Mouse (Mus musculus) limb, embryonic 12.5 days (tissue): ENCODE results near the gene Dock4. TPM values are rescaled to one million over a fixed set of nuclear protein-coding genes. Genes with fewer than 3 reads are reported as not detected.

ENCODE experiments used
- ATAC-seq: fragments of 200-750 bp; cut with Nextera tagmentation; 2 replicates; pipeline ENCODE4 v1.8.0; 2017; ENCODE audit warnings: low read depth, moderate TSS enrichment; ENCODE audit not compliant: insufficient number of reproducible peaks, insufficient read depth, low FRiP score, low TSS enrichment
- H3K27ac ChIP-seq: fragments of 300-500 bp; sonication (generic); 2 replicates; pipeline ENCODE4 v1.5.1; 2016; ENCODE audit warnings: mild to moderate bottlenecking, moderate library complexity
- H3K27me3 ChIP-seq: fragments of 300-500 bp; sonication (generic); 2 replicates; pipeline ENCODE4 v1.6.1; 2016; ENCODE audit warnings: mild to moderate bottlenecking, moderate library complexity
- H3K36me3 ChIP-seq: fragments of 300-500 bp; sonication (generic); 2 replicates; pipeline ENCODE4 v1.6.1; 2016; ENCODE audit warnings: mild to moderate bottlenecking, moderate library complexity
- H3K4me1 ChIP-seq: fragments of 300-500 bp; sonication (generic); replicated peaks from 2 replicates; pipeline ENCODE4 v1.6.1; 2016
- H3K4me2 ChIP-seq: fragments of 300-500 bp; sonication (generic); 2 replicates; pipeline ENCODE4 v1.6.1; 2016; ENCODE audit warnings: mild to moderate bottlenecking, moderate library complexity
- H3K4me3 ChIP-seq: fragments of 300-500 bp; sonication (generic); replicated peaks from 2 replicates; pipeline ENCODE4 v1.5.1; 2016; ENCODE audit warnings: mild to moderate bottlenecking
- H3K9ac ChIP-seq: fragments of 300-500 bp; sonication (generic); replicated peaks from 2 replicates; pipeline ENCODE4 v1.6.1; 2016; ENCODE audit warnings: mild to moderate bottlenecking, moderate library complexity
- H3K9me3 ChIP-seq: fragments of 300-500 bp; sonication (generic); 2 replicates; pipeline ENCODE4 v1.6.1; 2016; ENCODE audit warnings: mild to moderate bottlenecking, moderate library complexity
- WGBS: fragments of 180-500 bp; shearing (Covaris S2); methylation state at CpG from one replicate; pipeline ENCODE4 v1.1.7; 2016; 5-methylcytosine and 5-hydroxymethylcytosine counted together
- polyA plus RNA-seq: library from polyadenylated mRNA; unstranded; fragments of >200 nt; fragmentation: Nextera tagmentation; extraction: Ambion mirVana; gene quantifications from 2 replicates; pipeline ENCODE4 v1.2.1, GENCODE M21; 2016

The Dock4 gene
- polyA plus RNA-seq, 1 experiment from 2014 or later, result 24.9 TPM

DNA sequence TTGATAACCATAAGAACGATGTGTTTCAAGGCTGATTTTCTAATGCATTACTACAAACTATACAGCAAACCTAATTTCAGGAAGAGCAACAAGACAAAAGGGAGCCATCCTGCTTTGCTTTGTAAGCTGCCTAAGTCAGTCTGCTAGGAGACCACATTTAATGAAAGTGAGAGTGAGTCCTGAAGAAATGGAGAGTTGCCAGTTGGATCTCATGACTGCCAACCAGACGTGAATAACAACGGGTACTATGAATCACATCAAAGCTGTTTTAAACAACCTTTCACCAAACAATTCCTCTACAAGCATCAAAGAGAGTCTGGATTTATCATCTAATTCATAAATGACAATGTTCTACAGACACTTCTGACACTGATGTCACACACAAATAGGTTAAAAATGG lies 11.7 kb upstream of the Dock4 start:
- WGBS, result 52% methylated on average over 3 of the region's 3 CpGs
- H3K4me3 ChIP-seq, result no peak overlapping the region
- H3K4me1 ChIP-seq, result peaks cover 9% of the 10 kb centered on the region; the same call in 1 of the 2 replicates
- no peaks in the 10 kb centered on the region for H3K36me3 ChIP-seq
- H3K27me3 ChIP-seq, result no peaks in the 10 kb centered on the region
- no peak overlapping the region for H3K4me2 ChIP-seq
- H3K9ac ChIP-seq, result no peak overlapping the region
- H3K27ac ChIP-seq, result no peak overlapping the region
- H3K9me3 ChIP-seq, result no peaks in the 10 kb centered on the region
- ATAC-seq, result no peak

DNA sequence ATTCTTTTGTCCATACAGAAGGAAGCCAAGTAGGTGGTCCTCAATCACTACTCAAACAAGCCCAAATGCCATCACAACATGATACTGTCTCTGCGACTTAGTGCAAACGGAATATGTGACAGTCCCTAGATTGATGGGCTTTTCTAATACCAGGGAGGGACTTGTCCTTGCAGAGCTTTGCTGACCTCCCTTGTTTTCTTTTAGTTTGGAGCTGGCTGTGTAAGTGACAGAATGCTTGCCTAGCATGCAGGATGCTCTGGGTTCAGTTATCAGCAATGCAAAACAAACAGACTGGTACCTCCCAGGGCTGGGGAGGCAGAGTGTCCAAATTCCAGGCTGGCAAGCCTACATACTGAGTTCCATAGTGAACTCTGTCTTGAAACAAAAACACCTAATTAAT lies 7.7 kb upstream of the Dock4 start:
- 41% methylated on average over 2 of the region's 2 CpGs for WGBS

DNA sequence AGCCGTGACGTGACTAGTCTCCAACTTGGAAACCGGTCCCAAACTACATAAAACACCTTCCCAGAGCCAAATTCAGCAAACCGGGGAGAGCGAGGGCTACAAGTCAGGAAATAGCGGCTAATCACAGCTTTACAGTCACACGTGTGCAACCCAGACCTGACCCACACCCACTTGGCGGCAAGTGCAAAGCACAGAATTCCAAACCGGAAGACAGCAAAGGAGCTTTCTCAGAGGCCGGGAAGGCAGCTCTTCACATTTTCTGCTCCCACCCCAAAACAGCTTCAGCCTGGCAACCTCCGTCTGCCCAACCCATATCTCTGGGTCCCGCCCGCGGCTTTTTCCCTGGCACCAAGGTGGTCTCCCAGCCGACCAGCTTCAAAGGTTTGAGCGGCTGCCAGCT lies 546 bp upstream of the Dock4 start:
- Histone ChIP-seq H3K9me3 (no peaks in the 10 kb centered on the region), H3K27me3 (no peaks in the 10 kb centered on the region), H3K9ac (peak overlapping the region; percentile 60), H3K4me2 (peak overlapping the region; percentile 72), H3K4me1 (peaks cover 23% of the 10 kb centered on the region), H3K36me3 (no peaks in the 10 kb centered on the region), H3K4me3 (peak overlapping the region; percentile 78), H3K27ac (0 out of 2 replicates have a peak overlapping the region, but pooled peaks have one; percentile 37)
- under 1% methylated on average over 16 of the region's 16 CpGs for WGBS
- peak; percentile 6 for ATAC-seq

More for the DNA sequence above, 7.7 kb upstream of the Dock4 start:
- H3K36me3 ChIP-seq, result no peaks in the 10 kb centered on the region
- H3K9me3 ChIP-seq, result no peaks in the 10 kb centered on the region
- ATAC-seq, result no peak
- no peaks in the 10 kb centered on the region; the same call in 1 of the 2 replicates for H3K4me1 ChIP-seq
- no peak overlapping the region for H3K9ac ChIP-seq
- H3K4me2 ChIP-seq, result no peak overlapping the region
- no peak overlapping the region for H3K4me3 ChIP-seq
- H3K27me3 ChIP-seq, result no peaks in the 10 kb centered on the region
- H3K27ac ChIP-seq, result no peak overlapping the region

DNA sequence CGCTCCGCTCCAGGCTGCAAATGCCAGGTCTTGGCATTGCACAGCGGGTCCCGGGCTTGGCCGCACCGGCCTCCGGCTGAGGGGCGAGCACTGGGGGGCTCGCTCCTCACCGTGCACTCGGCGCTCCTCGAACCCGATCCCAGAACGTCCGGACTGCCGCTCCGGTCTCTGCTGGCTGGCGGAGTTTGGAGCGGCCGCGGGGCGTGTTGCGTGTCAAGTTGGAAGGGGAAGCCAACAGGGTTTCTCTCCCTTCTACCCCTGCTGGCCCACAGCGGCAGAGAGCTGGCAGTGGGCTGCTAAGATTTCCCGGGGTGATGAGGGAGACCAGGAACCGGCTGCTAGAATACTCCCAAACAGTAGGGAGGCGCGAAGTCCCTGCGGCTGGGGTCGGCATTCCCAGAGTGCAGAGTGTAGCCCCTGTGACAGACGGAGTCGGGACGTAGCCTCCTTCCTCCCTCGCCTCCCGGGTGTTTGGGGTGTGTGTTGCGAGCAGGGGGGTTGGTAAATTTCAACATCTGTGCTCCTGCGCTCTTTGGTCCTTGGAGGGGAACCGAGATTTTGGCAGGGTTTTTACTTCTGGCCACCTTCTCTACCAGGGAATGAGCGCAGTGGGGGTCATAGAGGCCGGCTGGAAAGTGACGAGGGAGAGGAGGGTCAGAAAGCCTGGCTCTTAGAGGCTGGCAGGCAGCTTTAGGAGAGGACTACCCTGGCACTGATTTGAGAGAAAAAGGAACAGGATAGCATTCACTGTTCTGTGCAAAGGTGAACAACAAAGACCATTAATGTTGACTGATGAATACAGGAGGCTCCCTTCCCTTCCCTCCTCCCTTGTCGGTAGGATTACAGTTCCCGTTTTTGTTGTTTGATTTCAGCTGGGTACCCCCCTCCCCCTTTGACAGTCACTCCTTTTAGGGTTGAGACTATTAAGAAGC lies 964 bp downstream of the Dock4 start:
- ATAC-seq, result peak; percentile 22
- H3K9ac ChIP-seq, result peak overlapping the region; percentile 73
- H3K36me3 ChIP-seq, result no peaks in the 10 kb centered on the region
- peak overlapping the region; percentile 78 for H3K4me3 ChIP-seq
- H3K27me3 ChIP-seq, result no peaks in the 10 kb centered on the region
- H3K27ac ChIP-seq, result peak overlapping the region; percentile 90
- H3K4me1 ChIP-seq, result peaks cover 23% of the 10 kb centered on the region
- H3K4me2 ChIP-seq, result peak overlapping the region; percentile 72
- no peaks in the 10 kb centered on the region for H3K9me3 ChIP-seq
- WGBS, result under 1% methylated on average over 44 of the region's 44 CpGs

DNA sequence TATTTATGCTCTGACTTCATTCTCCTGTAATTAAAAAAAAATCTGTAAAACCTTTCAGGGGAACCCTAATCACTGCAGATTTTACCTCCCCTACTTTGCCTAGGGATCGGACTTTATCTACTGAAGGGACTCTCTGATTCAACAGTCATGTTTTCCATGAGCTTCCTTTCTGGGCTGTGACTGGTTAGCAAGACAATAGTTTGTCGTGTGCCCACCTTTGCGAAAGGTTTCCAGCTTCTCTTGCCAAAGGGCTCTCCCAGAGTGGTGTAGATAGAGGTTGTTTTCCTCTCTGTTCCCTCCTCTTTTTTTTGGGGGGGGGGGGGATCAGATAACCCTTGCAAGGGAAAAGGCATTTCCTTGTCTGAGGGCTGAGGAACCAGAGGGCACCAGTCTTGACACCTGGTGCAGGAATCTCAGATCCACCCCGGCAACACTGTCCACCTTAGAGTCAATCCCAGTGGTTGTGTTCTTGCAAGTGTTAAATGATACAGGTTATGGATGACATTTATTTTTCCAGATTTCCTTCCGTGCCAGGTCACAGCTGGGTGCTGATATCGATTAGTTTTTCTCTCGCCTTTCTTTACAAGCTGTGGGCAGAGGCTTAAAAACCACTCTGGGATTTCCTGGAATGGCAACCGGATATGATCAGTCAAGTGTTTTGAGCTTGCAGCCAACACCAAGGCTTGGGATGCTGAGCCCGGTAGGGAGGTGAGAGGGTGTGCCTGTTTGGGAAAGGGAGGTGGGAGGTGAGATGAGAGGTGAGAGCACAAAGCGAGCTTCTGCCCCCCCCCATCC lies 2.0 kb downstream of the Dock4 start:
- 9% methylated on average over 10 of the region's 10 CpGs for WGBS
- peak overlapping the region; percentile 78 for H3K4me3 ChIP-seq
- 0 out of 2 replicates have a peak overlapping the region, but pooled peaks have one; percentile 13 for H3K9ac ChIP-seq
- no peak for ATAC-seq
- no peaks in the 10 kb centered on the region for H3K27me3 ChIP-seq
- H3K4me1 ChIP-seq, result peaks cover 23% of the 10 kb centered on the region
- no peaks in the 10 kb centered on the region for H3K9me3 ChIP-seq
- H3K36me3 ChIP-seq, result no peaks in the 10 kb centered on the region
- H3K4me2 ChIP-seq, result peak overlapping the region; percentile 72
- no peak overlapping the region for H3K27ac ChIP-seq

DNA sequence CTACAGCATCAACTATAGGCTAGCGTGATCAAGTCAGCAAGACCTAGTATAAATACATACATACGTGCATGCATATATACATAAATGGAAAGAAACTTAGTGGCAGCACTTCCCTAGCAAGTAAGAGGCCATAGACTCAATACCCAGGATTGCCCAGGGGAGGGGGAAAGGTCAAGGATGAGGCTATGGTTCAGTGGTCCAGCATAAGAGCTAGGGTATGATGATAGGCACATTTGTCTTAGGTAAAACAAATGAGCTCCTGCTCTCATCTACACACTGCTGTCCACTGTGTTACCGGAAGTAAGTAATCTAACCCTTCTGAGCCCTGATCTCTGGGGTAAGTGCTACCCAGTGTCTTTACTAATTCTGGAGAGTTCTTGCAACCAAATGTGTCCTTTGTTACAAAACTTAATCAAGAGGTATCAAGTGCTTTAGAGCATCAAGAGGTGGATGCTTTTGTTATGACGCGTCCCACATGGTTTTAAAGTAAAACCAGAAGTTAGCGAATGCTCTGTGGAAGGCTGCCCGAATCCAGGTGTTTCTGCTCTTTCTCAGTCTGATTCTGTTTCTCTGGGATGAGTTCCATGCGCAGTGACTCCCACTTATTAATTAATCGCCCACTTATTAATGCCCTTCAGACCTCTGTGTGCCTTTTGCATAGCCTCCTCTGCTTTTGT lies 3.5 kb downstream of the Dock4 start:
- no peaks in the 10 kb centered on the region for H3K27me3 ChIP-seq
- no peak overlapping the region for H3K27ac ChIP-seq
- 65% methylated on average over 9 of the region's 9 CpGs for WGBS
- no peak for ATAC-seq
- H3K9ac ChIP-seq, result no peak overlapping the region
- peak overlapping the region; percentile 10; the same call in 1 of the 2 replicates for H3K4me2 ChIP-seq
- no peak overlapping the region for H3K4me3 ChIP-seq
- no peaks in the 10 kb centered on the region for H3K36me3 ChIP-seq
- peaks cover 23% of the 10 kb centered on the region for H3K4me1 ChIP-seq
- no peaks in the 10 kb centered on the region for H3K9me3 ChIP-seq

DNA sequence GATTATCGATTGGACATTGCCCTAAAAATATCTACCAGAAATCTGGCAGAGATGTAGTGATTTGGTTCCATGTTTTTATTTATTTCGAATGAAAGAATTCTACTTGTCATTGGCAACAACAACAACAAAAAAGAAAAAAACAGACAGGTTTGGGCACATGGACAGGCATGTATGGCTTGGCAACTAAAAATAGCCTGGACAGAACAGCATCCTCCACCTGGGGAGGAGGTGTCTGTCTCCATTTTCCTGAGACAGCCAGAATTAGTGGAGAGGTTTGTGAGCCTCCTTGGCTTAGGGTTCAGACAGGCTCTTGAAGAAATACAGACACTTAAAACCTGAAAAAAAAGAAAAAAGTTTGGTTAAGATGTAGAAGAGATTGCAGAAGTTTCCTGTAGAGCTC lies 10.8 kb downstream of the Dock4 start:
- no peak overlapping the region for H3K4me2 ChIP-seq
- H3K9ac ChIP-seq, result no peak overlapping the region
- no peaks in the 10 kb centered on the region for H3K36me3 ChIP-seq
- no peak overlapping the region for H3K4me3 ChIP-seq
- no peaks in the 10 kb centered on the region for H3K9me3 ChIP-seq
- WGBS, result 91% methylated on average over 2 of the region's 2 CpGs
- no peak overlapping the region for H3K27ac ChIP-seq
- no peak for ATAC-seq
- H3K27me3 ChIP-seq, result no peaks in the 10 kb centered on the region
- peaks cover 14% of the 10 kb centered on the region; the same call in 1 of the 2 replicates for H3K4me1 ChIP-seq

DNA sequence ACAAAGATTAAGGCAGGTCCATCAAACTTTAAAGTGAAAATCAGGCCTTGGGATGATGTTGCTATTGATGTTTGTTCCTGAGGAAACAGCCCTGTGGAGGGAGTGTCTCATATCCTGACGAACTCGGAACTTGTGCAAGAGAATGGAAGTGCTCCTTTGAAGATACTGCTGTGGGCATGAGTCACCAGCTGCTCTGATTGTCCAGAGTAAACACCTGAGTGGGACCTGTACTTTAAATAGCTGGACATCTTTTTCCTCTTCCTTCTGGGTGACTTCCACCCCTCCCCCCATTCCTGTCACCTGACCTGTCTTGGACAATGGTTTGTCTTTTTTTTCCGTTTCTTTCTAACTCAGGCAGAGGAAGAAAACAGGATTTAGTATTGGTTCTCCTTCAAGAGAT lies 13.2 kb downstream of the Dock4 start:
- Histone ChIP-seq H3K36me3 (no peaks in the 10 kb centered on the region), H3K27ac (no peak overlapping the region), H3K27me3 (no peaks in the 10 kb centered on the region), H3K9me3 (no peaks in the 10 kb centered on the region), H3K4me2 (no peak overlapping the region), H3K4me1 (peaks cover 19% of the 10 kb centered on the region), H3K9ac (no peak overlapping the region), H3K4me3 (no peak overlapping the region)
- no peak for ATAC-seq
- WGBS, result 70% methylated on average over 3 of the region's 3 CpGs

DNA sequence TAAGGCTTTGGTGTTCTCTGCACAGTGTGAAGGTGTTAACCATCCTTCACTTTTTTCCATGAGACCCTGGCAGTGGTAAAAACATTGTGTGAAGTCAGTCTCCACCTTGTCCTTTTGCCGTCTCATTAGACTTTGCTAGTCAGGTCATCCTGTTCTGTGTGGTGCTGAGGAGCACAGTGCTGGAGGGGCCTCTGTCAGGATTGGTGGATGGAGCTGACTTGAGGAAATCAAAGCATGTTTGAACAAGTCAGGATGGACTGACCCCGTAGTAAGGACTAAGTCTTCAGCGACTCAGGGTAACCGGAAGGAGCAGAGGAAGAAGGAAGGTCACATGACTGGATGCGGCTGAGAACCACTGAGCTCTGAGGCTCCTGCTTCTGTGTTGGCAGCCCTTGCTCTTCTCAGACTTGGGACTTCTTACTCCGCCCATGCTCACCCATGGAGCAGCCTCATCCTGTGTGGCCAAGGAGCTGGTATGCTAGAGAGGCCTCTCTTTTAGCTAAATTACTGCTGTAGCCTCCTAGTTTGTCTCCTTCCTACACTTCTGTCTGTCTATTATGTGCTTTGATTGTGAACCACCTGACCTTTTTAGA lies 14.0 kb downstream of the Dock4 start:
- Histone ChIP-seq H3K4me2 (no peak overlapping the region), H3K9ac (no peak overlapping the region), H3K27me3 (no peaks in the 10 kb centered on the region), H3K4me1 (peaks cover 27% of the 10 kb centered on the region), H3K9me3 (no peaks in the 10 kb centered on the region), H3K4me3 (no peak overlapping the region), H3K36me3 (no peaks in the 10 kb centered on the region), H3K27ac (no peak overlapping the region)
- no peak for ATAC-seq
- 76% methylated on average over 6 of the region's 6 CpGs for WGBS

DNA sequence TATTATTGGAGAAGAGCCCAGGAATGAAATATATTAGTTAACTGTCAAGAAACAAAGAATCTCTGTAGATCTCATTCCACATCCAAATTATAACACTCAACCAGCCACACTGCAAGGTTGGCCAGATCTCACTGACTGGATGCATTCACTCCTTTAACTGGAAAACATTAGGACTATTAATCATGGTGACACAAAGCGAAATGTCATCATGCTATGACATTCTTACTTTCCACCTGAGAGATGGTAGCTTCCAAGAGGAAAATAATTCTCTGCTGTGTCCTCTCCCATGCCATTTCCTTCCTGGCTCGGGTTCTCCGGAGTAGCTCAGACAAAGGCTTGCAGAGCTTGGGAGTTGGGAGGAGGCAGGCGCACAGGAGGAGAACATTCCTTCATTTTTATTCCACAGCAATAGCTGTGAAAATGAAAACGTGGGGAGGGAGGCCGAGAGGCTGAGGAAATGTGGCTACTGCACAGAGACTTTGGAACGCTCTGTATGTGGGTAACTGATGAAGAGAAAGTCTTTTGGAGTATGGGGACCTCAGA lies 17.0 kb downstream of the Dock4 start:
- Histone ChIP-seq H3K4me2 (no peak overlapping the region), H3K4me1 (peaks cover 38% of the 10 kb centered on the region)
- 72% methylated on average over 7 of the region's 7 CpGs for WGBS

More for the DNA sequence above, 17.0 kb downstream of the Dock4 start:
- no peaks in the 10 kb centered on the region for H3K36me3 ChIP-seq
- no peak overlapping the region for H3K27ac ChIP-seq
- no peak overlapping the region for H3K9ac ChIP-seq
- no peak for ATAC-seq
- H3K4me3 ChIP-seq, result no peak overlapping the region
- no peaks in the 10 kb centered on the region for H3K9me3 ChIP-seq
- H3K27me3 ChIP-seq, result no peaks in the 10 kb centered on the region
